Mouse (Mus musculus) midbrain, postnatal 0 days (tissue): ENCODE results near the gene Gnat1. TPM values are rescaled to one million over a fixed set of nuclear protein-coding genes. Genes with fewer than 3 reads are reported as not detected.

Experiments
- ATAC-seq: fragments of 200-750 bp; cut with Nextera tagmentation; 2 replicates; pipeline ENCODE4 v1.8.0; 2017; ENCODE audit warnings: moderate number of reproducible peaks, mild to moderate bottlenecking, moderate TSS enrichment, moderate library complexity; ENCODE audit not compliant: low FRiP score
- DNase-seq: peaks from one replicate; pipeline ENCODE4 v3.0.0-alpha.2; 2015; ENCODE audit warnings: low spot score
- H3K27ac ChIP-seq: fragments of 300-500 bp; sonication (generic); 2 replicates; pipeline ENCODE4 v1.5.1; 2014; ENCODE audit warnings: low read depth, mild to moderate bottlenecking, low read length, mixed read lengths
- H3K27me3 ChIP-seq: fragments of 300-500 bp; sonication (generic); 2 replicates; pipeline ENCODE4 v1.6.1; 2014; ENCODE audit warnings: low read length, control low read depth, mixed read lengths; ENCODE audit not compliant: insufficient read depth
- H3K36me3 ChIP-seq: fragments of 300-500 bp; sonication (generic); 2 replicates; pipeline ENCODE4 v1.6.1; 2014; ENCODE audit warnings: low read length, control low read depth, mixed read lengths; ENCODE audit not compliant: insufficient read depth
- H3K4me1 ChIP-seq: fragments of 300-500 bp; sonication (generic); 2 replicates; pipeline ENCODE4 v1.6.1; 2014; ENCODE audit warnings: mild to moderate bottlenecking, control low read depth, antibody characterized with exemption, low read length, mixed read lengths; ENCODE audit not compliant: insufficient read depth
- H3K4me2 ChIP-seq: fragments of 300-500 bp; sonication (generic); 2 replicates; pipeline ENCODE4 v1.6.1; 2014; ENCODE audit warnings: low read depth, mild to moderate bottlenecking, low read length, mixed read lengths; ENCODE audit not compliant: poor library complexity, severe bottlenecking
- H3K4me3 ChIP-seq: fragments of 300-500 bp; sonication (generic); 2 replicates; pipeline ENCODE4 v1.5.1; 2014; ENCODE audit warnings: low read depth, mild to moderate bottlenecking, low read length, moderate library complexity
- H3K9ac ChIP-seq: fragments of 300-500 bp; sonication (generic); replicated peaks from 2 replicates; pipeline ENCODE4 v1.6.1; 2014; ENCODE audit warnings: mild to moderate bottlenecking, low read length, moderate library complexity, mixed read lengths; ENCODE audit not compliant: poor library complexity, severe bottlenecking
- H3K9me3 ChIP-seq: fragments of 300-500 bp; sonication (generic); 2 replicates; pipeline ENCODE4 v1.6.1; 2016; ENCODE audit warnings: low read length, control low read depth
- CTCF ChIP-seq: IDR thresholded peaks from 2 replicates; pipeline ENCODE4 v1.5.1; 2016; ENCODE audit warnings: antibody characterized with exemption, mild to moderate bottlenecking
- WGBS: fragments of 180-500 bp; shearing (Covaris S2); extraction: QIAGEN DNeasy Blood & Tissue Kit; methylation state at CpG from one replicate; pipeline ENCODE4 v1.1.7; 2014; 5-methylcytosine and 5-hydroxymethylcytosine counted together
- polyA plus RNA-seq: library from polyadenylated mRNA; unstranded; fragments of >200 nt; fragmentation: Nextera tagmentation; extraction: Ambion mirVana; gene quantifications from 2 replicates; pipeline ENCODE4 v1.2.1, GENCODE M21; 2015
- total RNA-seq: library from RNA; depleted of rRNA; stranded (reverse); fragments of >200 nt; gene quantifications from 2 replicates; pipeline ENCODE4 v1.2.3, GENCODE M21; 2014

Gene Gnat1
- total and polyA plus RNA-seq, 2 experiments from 2014 or later, result 0.55 to 2.6 TPM

- H3K4me1 ChIP-seq, result peaks cover 3% of the 10 kb centered on the region; the same call in 1 of the 2 replicates
- TF ChIP-seq CTCF, result no peak
- H3K4me2 ChIP-seq, result no peak overlapping the region
- H3K4me3 ChIP-seq, result no peak overlapping the region
- WGBS, result 90% methylated on average over 4 of the region's 4 CpGs
- H3K9ac ChIP-seq, result no peak overlapping the region
- no peaks in the 10 kb centered on the region for H3K27me3 ChIP-seq
- no peaks in the 10 kb centered on the region for H3K9me3 ChIP-seq
- H3K36me3 ChIP-seq, result no peaks in the 10 kb centered on the region
- no peak overlapping the region for H3K27ac ChIP-seq
- ATAC-seq, result no peak
- no peak for DNase-seq
Measured at GRCm38 (mm10) chr9:107654585-107654984, 24.9 kb downstream of the Gnat1 start.

GRCm38 (mm10) chr9:107653474-107653873, 26.0 kb downstream of the Gnat1 start:
- no peak overlapping the region for H3K4me3 ChIP-seq
- H3K27me3 ChIP-seq, result no peaks in the 10 kb centered on the region
- no peak overlapping the region for H3K9ac ChIP-seq
- H3K4me1 ChIP-seq, result peaks cover 3% of the 10 kb centered on the region; the same call in 1 of the 2 replicates
- no peak for ATAC-seq
- 78% methylated on average over 2 of the region's 2 CpGs for WGBS
- no peak for TF ChIP-seq CTCF
- H3K36me3 ChIP-seq, result no peaks in the 10 kb centered on the region
- no peak overlapping the region for H3K27ac ChIP-seq
- no peak overlapping the region for H3K4me2 ChIP-seq
- DNase-seq, result no peak
- H3K9me3 ChIP-seq, result no peaks in the 10 kb centered on the region

GRCm38 (mm10) chr9:107650708-107651481, 28.6 kb downstream of the Gnat1 start:
- Histone ChIP-seq H3K4me3 (no peak overlapping the region), H3K9ac (no peak overlapping the region), H3K27ac (peak overlapping the region; percentile 62), H3K4me1 (peaks cover 3% of the 10 kb centered on the region; the same call in 1 of the 2 replicates), H3K4me2 (no peak overlapping the region), H3K9me3 (no peaks in the 10 kb centered on the region), H3K36me3 (no peaks in the 10 kb centered on the region), H3K27me3 (no peaks in the 10 kb centered on the region)
- ATAC-seq, result peak; percentile 83
- peak; percentile 64 for DNase-seq
- WGBS, result 24% methylated on average over 12 of the region's 12 CpGs
- no peak for TF ChIP-seq CTCF

- WGBS, result 55% methylated on average over 7 of the region's 7 CpGs
- Histone ChIP-seq H3K4me1 (peaks cover 3% of the 10 kb centered on the region; the same call in 1 of the 2 replicates), H3K27ac (peak overlapping the region; percentile 62), H3K9ac (no peak overlapping the region), H3K27me3 (no peaks in the 10 kb centered on the region), H3K4me2 (no peak overlapping the region), H3K9me3 (no peaks in the 10 kb centered on the region), H3K36me3 (no peaks in the 10 kb centered on the region), H3K4me3 (no peak overlapping the region)
- DNase-seq (no peak), ATAC-seq (peak; percentile 75)
- no peak for TF ChIP-seq CTCF
Measured at GRCm38 (mm10) chr9:107650225-107650624, 29.3 kb downstream of the Gnat1 start.

GRCm38 (mm10) chr9:107648767-107649166, 30.7 kb downstream of the Gnat1 start:
- DNase-seq, result no peak
- ATAC-seq, result no peak
- Histone ChIP-seq H3K4me1 (peaks cover 5% of the 10 kb centered on the region; the same call in 1 of the 2 replicates), H3K9me3 (no peaks in the 10 kb centered on the region), H3K4me3 (no peak overlapping the region), H3K36me3 (no peaks in the 10 kb centered on the region), H3K9ac (no peak overlapping the region), H3K27me3 (no peaks in the 10 kb centered on the region), H3K27ac (no peak overlapping the region), H3K4me2 (no peak overlapping the region)
- WGBS, result 78% methylated on average over 3 of the region's 3 CpGs
- no peak for TF ChIP-seq CTCF

- no peak overlapping the region for H3K4me3 ChIP-seq
- ATAC-seq (no peak), DNase-seq (no peak)
- H3K27me3 ChIP-seq, result no peaks in the 10 kb centered on the region
- WGBS, result 80% methylated on average over 6 of the region's 6 CpGs
- H3K36me3 ChIP-seq, result no peaks in the 10 kb centered on the region
- no peak overlapping the region for H3K27ac ChIP-seq
- H3K4me1 ChIP-seq, result peaks cover 5% of the 10 kb centered on the region; the same call in 1 of the 2 replicates
- H3K9ac ChIP-seq, result no peak overlapping the region
- no peaks in the 10 kb centered on the region for H3K9me3 ChIP-seq
- no peak overlapping the region for H3K4me2 ChIP-seq
- peak; percentile 42; the same call in 1 of the 2 replicates for TF ChIP-seq CTCF
Measured at GRCm38 (mm10) chr9:107646975-107647374, 32.5 kb downstream of the Gnat1 start.
